Mouse (Mus musculus): ENCODE measurements around the gene Gm8159.
"Not testable (repeated sequence)": the region's sequence is repeated elsewhere in the genome, so short reads cannot be mapped to it uniquely, and the experiment has no call there.

- TF ChIP-seq CTCF (IDR thresholded peaks at IDR 0.05; ENCODE audit: borderline replicate concordance, control insufficient read depth, extremely low read depth, insufficient read depth, low read length, poor library complexity); POLR2A (IDR thresholded peaks at IDR 0.05; ENCODE audit: control insufficient read depth, extremely low read depth, insufficient read depth, low read length, poor library complexity): not testable (repeated sequence)
Measured at GRCm38 (mm10) chr14:4650324-4650723, 18.2 kb downstream of the Gm8159 start.

Data from thymus, adult 2 months (tissue).